ENCODE assay signal across 1 mouse cellular context in the genomic region with DNA sequence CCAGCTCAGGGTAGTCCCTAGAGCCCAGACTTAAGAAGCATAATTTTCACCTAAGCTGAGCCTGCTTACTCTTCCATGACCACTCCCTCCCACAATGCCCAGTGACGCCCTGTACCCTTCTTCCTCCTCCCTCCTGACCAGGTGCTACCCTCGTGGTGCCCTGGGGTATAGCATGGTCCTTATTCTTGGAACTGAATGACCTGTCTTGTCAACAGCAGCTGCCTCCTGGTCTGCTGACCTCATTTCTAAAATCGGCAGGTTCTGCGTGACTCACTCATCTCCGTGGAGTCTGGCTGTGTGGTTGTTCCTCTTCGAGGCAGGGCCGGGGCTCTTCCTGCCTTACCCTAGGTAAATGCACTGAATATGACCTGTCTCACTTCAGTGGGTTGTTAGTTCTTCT.
TF ChIP-seq lines count a peak whose summit lies in the region.

No protein-coding gene starts in this region.

TF ChIP-seq in CH12.LX, 34 proteins besides CTCF, POLR2A, EP300 and RAD21 (continued from another document):
- no peak for TF ChIP-seq NELFE (IDR thresholded peaks at IDR 0.05; ENCODE audit: low read depth, low read length)
- TF ChIP-seq POLR2AphosphoS2 (IDR thresholded peaks at IDR 0.05; ENCODE audit: low read depth, low read length) = no peak
- TF ChIP-seq CHD2 (IDR thresholded peaks at IDR 0.05; ENCODE audit: low read length) = no peak
- TF ChIP-seq BHLHE40 (IDR thresholded peaks at IDR 0.05; ENCODE audit: low read depth, low read length) = peak; percentile 75
- peak; percentile 72; the same call in 1 of the 2 replicates for TF ChIP-seq TCF12 (IDR thresholded peaks at IDR 0.05; ENCODE audit: low read depth, low read length)
